Mouse (Mus musculus): ENCODE measurements at regions not wholly inside any gene's neighbourhood (a gene's known extent, or its start where the extent isn't known, plus 50 kb on each side); places are given as distances from the start of the nearest gene placed in this dataset.
A peak's percentile ranks its signal among the peaks of the same experiment; 100 is the strongest.

DNA sequence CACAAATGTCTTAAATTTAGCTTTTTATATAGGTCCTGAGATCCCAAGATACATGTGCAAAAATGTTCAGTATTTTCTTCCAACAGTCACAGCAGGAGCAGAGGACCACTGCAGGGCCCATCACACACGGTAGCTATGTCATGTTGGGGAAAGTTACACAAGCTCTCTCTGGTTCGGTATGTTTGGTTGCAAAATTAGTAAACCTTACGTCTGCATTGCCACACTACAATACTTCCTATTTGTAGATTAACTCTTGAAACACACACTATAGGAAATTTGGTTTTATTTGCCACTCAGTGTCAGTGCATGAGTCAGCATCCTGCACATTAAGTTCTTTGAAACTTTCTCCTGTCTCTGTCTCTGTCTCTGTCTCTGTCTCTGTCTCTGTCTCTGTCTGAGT lies 82.0 kb downstream of the Cth start:
- no peaks in the 10 kb centered on the region for H3K9me3 ChIP-seq
- WGBS = 78% methylated on average over 3 of the region's 3 CpGs
- H3K4me3 ChIP-seq = no peak overlapping the region
- no peak overlapping the region for H3K9ac ChIP-seq
- H3K36me3 ChIP-seq = no peaks in the 10 kb centered on the region
- no peak overlapping the region for H3K27ac ChIP-seq
- no peaks in the 10 kb centered on the region for H3K4me1 ChIP-seq
- no peak overlapping the region for H3K4me2 ChIP-seq
- H3K27me3 ChIP-seq = no peaks in the 10 kb centered on the region
- ATAC-seq (ENCODE audit: insufficient number of reproducible peaks, insufficient read depth, low FRiP score, low TSS enrichment, low read depth) = no peak

DNA sequence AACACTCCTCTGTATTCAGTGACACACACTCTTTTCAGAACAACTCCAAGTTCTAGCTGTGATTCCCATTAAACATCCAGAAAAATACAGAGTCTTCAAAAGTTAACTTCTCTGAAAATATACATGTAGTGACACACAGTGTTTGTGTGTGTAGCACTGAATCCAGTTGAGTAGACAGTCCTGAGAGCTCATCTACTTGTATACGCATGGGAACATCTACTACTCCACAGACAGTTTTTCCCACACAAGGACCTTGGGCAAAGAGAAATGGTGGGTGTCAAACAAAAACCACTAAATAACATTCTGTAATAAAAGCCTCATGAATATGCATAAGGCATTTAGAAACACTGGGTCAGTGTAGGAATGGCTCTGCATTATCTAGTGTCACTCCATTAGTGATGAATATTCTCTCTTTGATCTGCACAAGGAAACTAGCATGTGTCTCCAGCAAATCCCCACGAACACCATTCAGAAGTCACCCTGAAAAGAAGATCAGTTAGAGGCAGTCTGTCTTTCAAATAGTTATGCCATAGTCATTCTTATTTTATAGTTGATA lies 83.6 kb downstream of the Cth start:
- H3K4me1 ChIP-seq = no peaks in the 10 kb centered on the region
- H3K27ac ChIP-seq = no peak overlapping the region
- no peak for ATAC-seq (ENCODE audit: insufficient number of reproducible peaks, insufficient read depth, low FRiP score, low TSS enrichment, low read depth)
- H3K9ac ChIP-seq = no peak overlapping the region
- no peaks in the 10 kb centered on the region for H3K27me3 ChIP-seq
- H3K9me3 ChIP-seq = no peaks in the 10 kb centered on the region
- H3K4me3 ChIP-seq = no peak overlapping the region
- H3K4me2 ChIP-seq = no peak overlapping the region
- H3K36me3 ChIP-seq = no peaks in the 10 kb centered on the region
- 68% methylated on average over 2 of the region's 2 CpGs for WGBS

DNA sequence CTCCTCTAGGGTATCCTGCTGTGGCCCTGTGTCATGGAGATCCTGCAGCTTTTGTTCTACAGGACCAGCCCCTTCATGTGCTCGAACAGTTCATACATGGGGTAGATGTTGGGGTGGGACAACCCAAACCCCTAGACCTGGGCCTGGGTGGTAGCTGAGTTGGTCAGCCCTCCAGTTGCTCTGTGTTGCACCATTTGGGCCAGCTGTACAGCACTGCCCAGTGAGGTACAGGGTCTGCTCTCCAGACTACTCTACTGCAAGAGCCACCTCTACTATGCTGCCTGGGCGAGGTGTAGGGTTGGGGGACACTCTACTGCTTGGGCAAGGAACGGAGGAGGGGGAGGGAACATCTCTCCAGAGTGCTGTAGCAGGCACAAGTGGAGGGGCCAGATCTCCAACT lies 120.6 kb downstream of the Cth start:
- no peaks in the 10 kb centered on the region for H3K36me3 ChIP-seq
- WGBS = 72% methylated on average over 3 of the region's 3 CpGs
- no peak overlapping the region for H3K9ac ChIP-seq
- no peaks in the 10 kb centered on the region for H3K9me3 ChIP-seq
- no peaks in the 10 kb centered on the region for H3K27me3 ChIP-seq
- ATAC-seq (ENCODE audit: insufficient number of reproducible peaks, insufficient read depth, low FRiP score, low TSS enrichment, low read depth) = no peak
- H3K4me3 ChIP-seq = no peak overlapping the region
- H3K27ac ChIP-seq = no peak overlapping the region
- no peak overlapping the region for H3K4me2 ChIP-seq
- no peaks in the 10 kb centered on the region for H3K4me1 ChIP-seq

DNA sequence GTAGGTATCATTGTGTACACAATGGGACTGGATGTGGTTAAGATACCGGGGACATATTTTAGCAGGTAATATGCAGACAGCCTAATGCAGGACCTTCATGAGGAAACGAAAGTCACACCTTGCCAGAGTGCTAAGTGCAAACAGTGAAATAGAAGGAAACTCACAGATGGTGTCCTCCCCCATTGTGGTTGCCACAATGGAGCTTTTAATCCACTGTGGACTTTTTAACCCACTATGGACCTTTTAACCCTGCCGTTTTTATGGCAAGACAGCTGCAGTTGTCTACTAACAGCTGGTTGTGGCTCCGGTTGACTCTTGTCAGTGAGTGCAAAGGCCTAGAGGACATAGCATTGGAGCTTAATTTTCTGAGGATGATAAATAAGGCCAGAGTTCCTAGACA lies 121.5 kb downstream of the Cth start:
- Histone ChIP-seq H3K27me3 (no peaks in the 10 kb centered on the region), H3K4me1 (no peaks in the 10 kb centered on the region), H3K27ac (no peak overlapping the region), H3K9me3 (no peaks in the 10 kb centered on the region), H3K4me3 (no peak overlapping the region), H3K36me3 (no peaks in the 10 kb centered on the region), H3K9ac (no peak overlapping the region), H3K4me2 (no peak overlapping the region)
- no peak for ATAC-seq (ENCODE audit: insufficient number of reproducible peaks, insufficient read depth, low FRiP score, low TSS enrichment, low read depth)
- WGBS = 75% methylated on average over 4 of the region's 4 CpGs

DNA sequence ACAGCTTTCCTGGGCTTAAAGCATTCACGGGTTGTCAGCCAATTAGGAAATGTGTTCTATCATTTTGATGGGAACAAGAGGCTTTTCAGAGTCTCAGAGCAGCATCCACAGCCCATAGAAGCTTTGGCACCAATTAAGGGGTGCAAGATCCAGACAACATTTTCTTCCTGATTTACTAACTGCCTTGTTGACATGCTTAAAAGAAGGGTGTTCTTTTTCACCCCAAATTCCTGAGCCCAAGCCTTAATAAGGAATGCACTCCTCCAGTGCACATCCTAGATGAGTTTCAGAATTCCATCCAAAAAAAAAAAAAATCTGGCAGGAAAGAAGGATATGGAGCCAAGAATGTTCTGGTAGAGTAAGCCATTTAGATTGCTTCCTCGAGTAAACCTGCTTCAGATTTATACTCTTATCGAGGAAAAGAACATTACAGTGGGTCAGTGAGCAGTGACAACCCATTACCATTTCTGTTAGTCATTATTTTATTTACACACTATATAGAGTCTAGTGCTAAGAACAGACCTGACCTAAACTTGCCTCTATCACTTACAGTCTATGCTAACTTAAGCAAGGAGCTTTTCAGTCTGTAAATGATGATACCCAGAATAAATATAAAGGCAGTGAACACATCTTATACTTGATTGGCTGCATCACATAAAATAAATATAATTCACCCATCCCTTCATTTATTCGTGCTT lies 137.2 kb downstream of the Cth start:
- Histone ChIP-seq H3K9me3 (no peaks in the 10 kb centered on the region), H3K4me3 (no peak overlapping the region), H3K36me3 (no peaks in the 10 kb centered on the region), H3K4me2 (no peak overlapping the region), H3K27me3 (no peaks in the 10 kb centered on the region), H3K4me1 (no peaks in the 10 kb centered on the region), H3K27ac (no peak overlapping the region), H3K9ac (no peak overlapping the region)
- 51% methylated on average over 4 of the region's 4 CpGs for WGBS
- ATAC-seq (ENCODE audit: insufficient number of reproducible peaks, insufficient read depth, low FRiP score, low TSS enrichment, low read depth) = no peak

DNA sequence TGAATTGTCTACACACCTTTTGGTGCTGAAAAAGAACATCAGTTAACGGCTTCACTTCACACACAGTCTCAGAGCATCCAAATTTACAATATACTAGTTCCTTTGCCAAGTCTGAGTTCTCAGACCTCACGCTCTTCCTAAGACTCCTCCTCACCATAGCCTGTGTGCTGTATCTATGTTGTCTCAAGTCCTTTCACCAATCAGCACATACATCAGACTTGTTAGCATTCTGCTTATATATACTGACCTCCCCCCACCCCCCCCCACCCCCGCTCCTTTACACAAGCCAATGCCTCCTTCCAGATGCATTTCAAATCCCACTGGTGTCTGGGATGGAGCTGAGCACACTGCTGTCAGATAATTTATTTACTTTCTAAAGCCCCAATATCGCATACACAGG lies 143.8 kb downstream of the Cth start:
- no peaks in the 10 kb centered on the region for H3K4me1 ChIP-seq
- H3K9me3 ChIP-seq = no peaks in the 10 kb centered on the region

DNA sequence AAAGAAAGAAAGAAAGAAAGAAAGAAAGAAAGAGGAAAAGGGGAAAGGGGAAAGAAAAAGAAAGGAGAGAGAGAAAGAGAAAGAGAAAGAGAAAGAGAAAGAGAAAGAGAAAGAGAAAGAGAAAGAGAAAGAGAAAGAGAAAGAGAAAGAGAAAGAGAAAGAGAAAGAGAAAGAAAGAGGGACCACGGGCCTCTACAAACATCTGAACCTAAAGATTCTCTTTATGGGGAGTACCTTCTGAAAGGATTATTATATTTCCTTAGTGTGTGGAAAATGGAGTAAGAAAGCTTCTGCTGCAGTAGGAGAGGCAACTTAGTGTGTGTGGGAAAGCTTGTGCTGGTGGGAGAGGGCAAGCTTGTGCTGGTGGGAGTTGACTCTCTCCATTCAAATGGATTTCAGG lies 147.1 kb downstream of the Cth start:
- Histone ChIP-seq H3K4me3 (no peak overlapping the region), H3K27ac (no peak overlapping the region), H3K4me1 (no peaks in the 10 kb centered on the region), H3K36me3 (no peaks in the 10 kb centered on the region), H3K9me3 (no peaks in the 10 kb centered on the region), H3K4me2 (no peak overlapping the region), H3K9ac (no peak overlapping the region), H3K27me3 (no peaks in the 10 kb centered on the region)
- 88% methylated on average over 1 of the region's 1 CpGs for WGBS
- ATAC-seq (ENCODE audit: insufficient number of reproducible peaks, insufficient read depth, low FRiP score, low TSS enrichment, low read depth) = no peak

More for the DNA sequence above, 143.8 kb downstream of the Cth start:
- Histone ChIP-seq H3K4me2 (no peak overlapping the region), H3K36me3 (no peaks in the 10 kb centered on the region), H3K27me3 (no peaks in the 10 kb centered on the region), H3K9ac (no peak overlapping the region), H3K4me3 (no peak overlapping the region), H3K27ac (no peak overlapping the region)
- 79% methylated on average over 4 of the region's 4 CpGs for WGBS
- no peak for ATAC-seq (ENCODE audit: insufficient number of reproducible peaks, insufficient read depth, low FRiP score, low TSS enrichment, low read depth)

DNA sequence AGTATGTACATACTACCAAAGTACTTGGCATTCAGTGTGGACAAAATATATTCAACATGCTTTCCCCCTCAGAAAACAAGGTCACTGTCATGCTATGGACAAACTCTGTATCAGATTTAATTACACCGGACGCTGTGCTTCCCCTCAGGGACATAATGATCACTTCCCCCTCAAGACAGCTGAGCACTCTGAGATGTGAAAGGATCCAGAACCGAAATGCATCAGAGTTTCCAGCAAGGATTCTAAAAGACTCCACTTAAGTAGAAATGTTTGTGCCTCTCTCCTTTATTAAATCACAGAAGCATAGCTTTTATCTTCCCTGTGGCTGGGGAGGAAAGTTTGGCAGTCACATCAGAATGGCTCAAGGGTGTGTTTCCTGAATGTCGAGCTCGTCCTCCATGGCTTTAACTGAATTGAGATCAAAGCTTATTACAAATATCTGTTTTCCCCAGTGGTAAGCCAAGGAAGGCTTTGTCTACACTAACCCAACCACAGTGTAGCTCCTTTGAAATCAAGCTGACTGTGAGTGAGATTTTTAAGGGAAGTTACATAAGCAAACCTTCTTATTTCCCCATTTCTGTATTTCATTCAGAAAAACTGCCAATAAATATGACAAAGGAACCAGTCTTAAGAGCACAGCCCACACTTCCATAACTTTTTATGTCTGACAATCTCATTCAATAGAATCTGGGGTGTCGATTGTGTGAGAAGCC lies 161.2 kb downstream of the Cth start:
- Histone ChIP-seq H3K9me3 (no peaks in the 10 kb centered on the region), H3K36me3 (no peaks in the 10 kb centered on the region), H3K9ac (no peak overlapping the region), H3K4me2 (no peak overlapping the region), H3K4me1 (peaks cover 5% of the 10 kb centered on the region; the same call in 1 of the 2 replicates), H3K4me3 (no peak overlapping the region), H3K27ac (peak overlapping the region; percentile 44; the same call in 1 of the 2 replicates), H3K27me3 (no peaks in the 10 kb centered on the region)
- WGBS = 22% methylated on average over 6 of the region's 6 CpGs
- ATAC-seq (ENCODE audit: insufficient number of reproducible peaks, insufficient read depth, low FRiP score, low TSS enrichment, low read depth) = no peak

DNA sequence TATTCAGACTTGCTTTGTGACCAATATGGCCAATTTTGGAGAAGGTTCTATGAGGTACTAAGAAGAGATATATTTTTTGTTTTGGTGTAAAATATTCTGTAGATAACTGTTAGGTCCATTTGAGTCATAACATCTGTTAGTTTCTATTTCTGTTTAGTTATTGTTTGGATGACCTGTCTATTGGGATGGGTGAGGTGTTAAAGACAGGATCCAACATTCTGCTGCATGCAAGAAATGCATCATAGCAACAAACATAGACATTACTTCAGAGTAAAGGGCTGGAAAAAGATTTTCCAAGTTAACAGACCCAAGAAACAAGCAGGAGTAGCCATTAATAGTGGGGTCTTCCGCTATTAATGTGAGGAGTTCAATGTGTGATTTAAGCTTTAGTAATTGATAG lies 165.0 kb downstream of the Cth start:
- H3K4me3 ChIP-seq = no peak overlapping the region
- H3K36me3 ChIP-seq = no peaks in the 10 kb centered on the region
- H3K9me3 ChIP-seq = no peaks in the 10 kb centered on the region
- H3K27me3 ChIP-seq = no peaks in the 10 kb centered on the region
- H3K9ac ChIP-seq = no peak overlapping the region
- no peak for ATAC-seq (ENCODE audit: insufficient number of reproducible peaks, insufficient read depth, low FRiP score, low TSS enrichment, low read depth)
- WGBS = 94% methylated on average over 1 of the region's 1 CpGs
- peaks cover 5% of the 10 kb centered on the region; the same call in 1 of the 2 replicates for H3K4me1 ChIP-seq
- no peak overlapping the region for H3K27ac ChIP-seq
- H3K4me2 ChIP-seq = no peak overlapping the region

DNA sequence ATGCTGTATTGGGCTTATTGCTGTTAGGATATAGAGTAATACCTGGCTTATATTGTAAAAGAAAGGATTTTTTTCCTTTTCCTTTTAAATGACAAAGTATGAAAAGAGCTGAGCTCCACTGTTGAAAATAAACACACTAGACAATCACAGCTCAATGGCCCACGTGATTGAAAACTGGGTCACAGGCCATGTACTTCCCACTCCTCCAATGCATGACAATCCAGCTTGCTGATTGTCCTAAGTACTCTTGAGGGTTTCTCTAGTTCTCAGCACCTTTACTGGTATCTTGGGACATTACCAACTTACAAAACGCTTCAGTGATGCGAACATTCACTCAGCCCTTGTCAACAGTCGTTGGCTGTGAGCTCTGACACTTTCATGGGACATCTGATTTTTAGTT lies 170.1 kb downstream of the Cth start:
- Histone ChIP-seq H3K27me3 (no peaks in the 10 kb centered on the region), H3K4me2 (no peak overlapping the region), H3K36me3 (no peaks in the 10 kb centered on the region), H3K27ac (no peak overlapping the region), H3K9me3 (no peaks in the 10 kb centered on the region), H3K4me3 (no peak overlapping the region), H3K9ac (no peak overlapping the region), H3K4me1 (no peaks in the 10 kb centered on the region)
- ATAC-seq (ENCODE audit: insufficient number of reproducible peaks, insufficient read depth, low FRiP score, low TSS enrichment, low read depth) = no peak
- 84% methylated on average over 4 of the region's 4 CpGs for WGBS

DNA sequence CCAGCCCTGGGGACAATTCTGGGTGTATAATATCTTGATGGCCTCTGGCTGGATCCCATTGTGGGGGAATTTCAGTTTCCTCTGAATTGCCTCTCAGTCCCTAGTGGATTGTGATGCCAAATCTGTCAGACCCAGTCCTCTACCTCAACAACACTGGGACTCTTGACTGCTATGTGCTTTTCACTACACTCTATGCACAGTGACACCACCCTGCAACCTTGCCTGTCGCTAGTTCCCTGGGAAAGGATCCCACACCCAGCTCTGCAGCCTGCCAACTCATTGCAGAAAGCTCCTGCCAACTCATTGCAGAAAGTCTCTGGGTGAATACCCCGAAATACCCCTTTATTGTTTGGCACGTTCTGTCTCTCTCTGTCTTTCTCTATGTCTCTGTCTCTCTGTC lies 174.6 kb downstream of the Cth start:
- ATAC-seq (ENCODE audit: insufficient number of reproducible peaks, insufficient read depth, low FRiP score, low TSS enrichment, low read depth) = no peak
- Histone ChIP-seq H3K9ac (no peak overlapping the region), H3K9me3 (no peaks in the 10 kb centered on the region), H3K27me3 (no peaks in the 10 kb centered on the region), H3K4me2 (no peak overlapping the region), H3K36me3 (no peaks in the 10 kb centered on the region), H3K4me1 (no peaks in the 10 kb centered on the region), H3K27ac (no peak overlapping the region), H3K4me3 (no peak overlapping the region)
- 83% methylated on average over 3 of the region's 3 CpGs for WGBS

DNA sequence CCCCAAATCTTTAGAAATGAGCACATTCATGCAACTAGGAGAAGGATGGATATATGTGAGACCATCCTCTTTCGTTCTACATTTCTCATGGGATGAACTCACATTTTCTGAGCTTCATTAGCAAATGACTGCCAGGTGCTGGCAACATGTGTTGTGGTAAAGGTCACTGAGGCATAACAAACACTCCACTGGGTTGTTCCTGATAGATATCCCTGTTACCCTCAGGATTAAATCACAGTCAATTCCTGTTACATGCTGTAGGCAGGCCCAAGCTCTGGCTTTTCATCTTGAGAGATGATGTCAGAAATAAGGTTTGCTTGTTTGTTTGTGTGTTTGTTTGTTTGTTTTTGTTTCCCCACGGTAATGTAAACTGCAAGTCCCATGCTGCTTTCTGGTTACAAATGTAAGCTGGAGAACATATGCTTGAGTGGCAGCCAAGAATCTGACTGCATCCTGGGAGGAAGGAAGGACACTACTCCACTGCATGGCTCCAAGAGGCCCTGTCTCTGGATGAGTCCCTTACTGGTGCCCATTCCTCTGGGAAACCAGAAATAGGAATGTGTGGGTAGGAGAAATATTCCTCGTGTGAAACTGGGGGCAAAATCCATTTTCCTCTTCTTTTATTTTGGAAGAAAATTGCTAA lies 176.4 kb downstream of the Cth start:
- no peak for ATAC-seq (ENCODE audit: insufficient number of reproducible peaks, insufficient read depth, low FRiP score, low TSS enrichment, low read depth)
- Histone ChIP-seq H3K4me2 (no peak overlapping the region), H3K4me3 (no peak overlapping the region), H3K27me3 (no peaks in the 10 kb centered on the region), H3K36me3 (no peaks in the 10 kb centered on the region), H3K4me1 (no peaks in the 10 kb centered on the region), H3K27ac (no peak overlapping the region), H3K9ac (no peak overlapping the region), H3K9me3 (no peaks in the 10 kb centered on the region)
- WGBS = 44% methylated on average over 3 of the region's 3 CpGs
